Mouse (Mus musculus) cerebellum, adult 11-12 months (tissue): ENCODE results near the gene Pnpla3.

Experiments used
- DNase-seq: peaks from one replicate; pipeline ENCODE4 v3.0.0; 2022

Gene Pnpla3

GRCm38 (mm10) chr15:84218783-84219271, 51.2 kb downstream of the Pnpla3 start:
- DNase-seq = no peak

GRCm38 (mm10) chr15:84221539-84221938, 53.9 kb downstream of the Pnpla3 start:
- DNase-seq = no peak

GRCm38 (mm10) chr15:84223423-84223822, 55.8 kb downstream of the Pnpla3 start:
- no peak for DNase-seq

DNA sequence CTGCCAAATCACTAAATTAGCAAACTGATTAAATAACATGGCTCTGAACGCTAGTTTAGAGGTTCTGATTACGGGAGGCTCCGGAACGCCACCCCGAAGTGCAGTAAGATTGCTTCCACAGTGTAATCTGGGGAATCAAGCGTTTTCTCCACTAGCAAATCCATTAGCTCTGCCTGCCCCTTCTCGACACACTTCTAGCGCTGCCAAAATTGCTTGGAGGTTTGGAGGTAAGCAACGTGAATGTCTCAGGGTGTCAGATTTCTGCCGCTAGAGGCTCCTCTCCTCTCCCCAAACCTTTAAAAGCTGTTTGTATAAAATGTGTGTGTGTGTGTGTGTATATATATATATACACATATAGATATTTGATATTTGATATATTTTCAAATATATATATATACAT, 57.1 kb downstream of the Pnpla3 start:
- no peak for DNase-seq

GRCm38 (mm10) chr15:84226918-84227317, 59.3 kb downstream of the Pnpla3 start:
- no peak for DNase-seq

- no peak for DNase-seq
Measured at GRCm38 (mm10) chr15:84230661-84231060, 63.0 kb downstream of the Pnpla3 start.

- peak; percentile 68 for DNase-seq
Measured at GRCm38 (mm10) chr15:84231113-84231712, 63.6 kb downstream of the Pnpla3 start.

- DNase-seq = peak; percentile 71
Measured at GRCm38 (mm10) chr15:84231721-84232561, 64.3 kb downstream of the Pnpla3 start, which contains the start of gene Parvb. Gene Parvb (plus strand): TSS chr15:84232043.

- DNase-seq = no peak
Measured at GRCm38 (mm10) chr15:84232609-84233008, 65.0 kb downstream of the Pnpla3 start.

DNA sequence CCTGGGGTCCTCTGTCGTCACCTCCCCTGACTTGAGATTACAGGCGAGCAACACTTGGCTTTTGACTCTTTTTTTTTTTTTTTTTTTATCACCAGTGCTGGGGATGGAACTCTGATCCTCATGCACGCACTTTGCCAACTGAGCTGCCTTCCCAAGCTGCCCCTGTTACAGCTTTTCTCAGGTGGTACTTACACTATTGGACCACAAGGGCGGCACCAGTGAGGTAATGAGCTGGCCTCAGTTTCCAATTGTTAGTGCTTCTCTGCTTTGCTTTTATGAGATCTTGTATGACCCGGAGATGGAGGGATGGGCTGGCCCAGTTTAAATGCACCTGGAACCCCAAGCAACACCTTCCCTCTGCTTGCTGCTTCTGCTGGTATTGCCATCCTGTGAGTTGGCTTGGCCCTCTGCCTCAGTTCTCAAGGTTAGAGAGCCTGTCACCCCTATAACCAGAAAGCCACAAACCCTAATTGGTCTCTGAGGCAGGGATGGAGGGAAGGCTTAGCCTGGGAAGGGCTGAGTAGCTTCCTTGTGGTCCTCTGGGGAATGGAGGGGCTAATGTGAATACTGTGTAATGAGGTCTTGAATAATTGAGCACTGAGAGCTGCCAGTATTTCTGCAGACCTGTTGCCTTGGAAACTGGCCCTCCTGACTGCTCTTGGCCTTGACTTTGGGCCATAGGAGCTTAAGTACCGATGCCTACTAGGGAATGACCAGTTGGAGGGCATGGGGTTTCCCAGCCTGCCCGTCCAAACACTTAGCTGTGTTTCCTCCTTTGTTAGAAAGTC, 67.4 kb downstream of the Pnpla3 start:
- DNase-seq = no peak

DNA sequence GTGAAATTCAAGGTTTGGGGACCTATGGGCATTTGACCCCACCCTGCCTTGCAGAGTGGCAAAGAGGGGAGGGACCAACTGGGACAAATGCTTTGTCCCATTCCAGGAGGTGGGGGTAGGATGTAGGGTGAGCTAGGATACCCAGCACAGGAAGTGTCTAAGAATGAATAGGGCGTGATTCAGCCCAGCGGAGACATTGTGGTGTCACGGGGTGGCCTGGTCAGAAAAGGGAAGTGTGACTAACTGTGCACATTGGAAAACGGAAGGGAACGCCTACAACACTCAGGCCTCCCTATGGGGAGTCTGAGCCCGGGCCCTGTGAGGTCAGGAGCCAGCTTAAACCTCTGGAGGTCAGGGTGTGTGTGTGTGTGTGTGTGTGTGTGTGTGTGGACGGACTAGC, 68.0 kb downstream of the Pnpla3 start:
- no peak for DNase-seq
